Mouse (Mus musculus): Measurements from ENCODE around the gene Endod1. TPM values are rescaled to one million over a fixed set of nuclear protein-coding genes. Genes with fewer than 3 reads are reported as not detected.
A peak's percentile ranks its signal among the peaks of the same experiment; 100 is the strongest.

The Endod1 gene
- total RNA-seq, 1 experiment, result 7.6 TPM

DNA sequence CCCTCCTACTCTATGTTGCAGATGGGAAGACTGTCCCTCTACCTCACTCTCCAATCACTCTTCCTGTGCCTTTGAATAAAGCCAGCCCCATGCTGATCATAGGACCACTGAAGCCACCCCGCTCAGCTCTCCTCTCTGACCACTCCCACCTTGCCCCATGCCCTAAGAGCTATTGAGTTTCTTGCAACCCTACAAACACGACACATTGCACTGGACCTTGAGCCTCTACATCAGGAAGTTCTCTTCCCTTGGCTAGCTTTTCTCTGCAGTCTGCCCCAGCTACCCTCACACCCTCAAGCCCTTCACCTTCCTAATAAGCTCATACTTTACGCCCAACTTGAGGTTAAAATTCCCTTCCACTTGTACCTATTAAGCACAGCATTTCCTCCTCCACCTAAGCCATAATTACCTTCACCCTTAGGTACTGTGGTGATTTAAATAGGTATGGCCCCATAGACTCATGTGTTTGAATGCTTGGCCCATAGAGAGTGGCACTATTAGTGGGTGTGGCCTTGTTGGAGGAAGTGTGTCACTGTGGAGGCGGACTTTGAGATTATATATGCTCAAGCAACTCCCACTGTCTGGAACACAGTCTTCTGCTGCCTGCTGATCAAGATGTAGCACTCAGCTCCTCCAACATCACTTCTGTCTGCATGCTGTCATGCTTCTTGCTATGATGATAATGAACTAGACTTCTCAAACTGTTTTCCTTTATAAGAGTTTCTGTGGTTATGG is 2.0 kb upstream of the Endod1 start:
- TF ChIP-seq CHD2 (IDR thresholded peaks at IDR 0.05; ENCODE audit: low read depth, low read length) (no peak), ZC3H11A (IDR thresholded peaks at IDR 0.05; ENCODE audit: borderline replicate concordance, low read depth, low read length) (no peak), MAFK (IDR thresholded peaks at IDR 0.05; ENCODE audit: insufficient read depth, low read depth, low read length) (no peak), ZNF384 (IDR thresholded peaks at IDR 0.05; ENCODE audit: low read depth, low read length) (no peak)
- Histone ChIP-seq H3K4me3 (ENCODE audit: insufficient read depth in 1 of 2, low read depth in 1 of 2, low read length in 2 of 2, poor library complexity in 1 of 2, severe bottlenecking in 1 of 2) (no peak overlapping the region), H3K9ac (ENCODE audit: insufficient read depth, low read depth, low read length, poor library complexity, severe bottlenecking) (no peak overlapping the region), H3K36me3 (ENCODE audit: control insufficient read depth, insufficient read depth, low read length, poor library complexity, severe bottlenecking) (peaks cover 2% of the 10 kb centered on the region; the same call in 1 of the 2 replicates), H3K4me1 (ENCODE audit: control insufficient read depth in 2 of 2, insufficient read depth in 2 of 2, low read length in 2 of 2, poor library complexity in 1 of 2) (peaks cover 2 to 10% of the 10 kb centered on the region in 2 experiments; a peak in 2 of 4 replicates), H3K9me3 (ENCODE audit: control insufficient read depth, insufficient read depth, low read depth, low read length) (no peaks in the 10 kb centered on the region), H3K27ac (ENCODE audit: insufficient read depth, low read depth, low read length, poor library complexity, severe bottlenecking) (no peak overlapping the region)
- DNase-seq (ENCODE audit: low read depth, low spot score), result no peak
- in situ Hi-C loops (cut with MboI; ENCODE audit: low sequenced_read_pairs in 2 of 2, unreplicated experiment in 2 of 2), result no loop called here

DNA sequence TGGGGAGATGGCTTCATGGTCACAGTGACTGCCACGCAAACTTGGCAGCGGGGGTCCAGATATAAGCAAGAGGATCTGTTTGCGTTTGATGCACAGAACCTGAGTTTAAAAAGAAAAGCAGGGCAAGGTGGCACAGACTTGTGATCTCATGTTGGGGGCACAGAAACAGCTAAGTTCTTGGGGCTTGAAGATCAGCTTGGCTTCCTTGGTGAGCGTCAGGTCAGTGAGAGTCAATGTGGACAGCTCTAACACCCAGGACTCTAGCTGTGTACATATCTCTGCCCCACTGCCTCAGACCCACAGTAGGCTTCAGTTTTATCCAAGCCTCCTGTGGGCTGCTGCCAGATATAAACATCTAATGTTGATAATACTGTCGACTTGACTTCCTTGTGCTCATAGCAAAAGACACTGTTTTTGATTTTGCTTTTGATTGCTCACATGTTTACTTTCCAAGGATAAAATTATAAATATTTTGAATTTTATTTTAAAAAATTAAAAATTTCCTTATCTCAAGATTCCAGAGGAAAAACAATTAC is 1.0 kb upstream of the Endod1 start:
- peaks cover 2% of the 10 kb centered on the region; the same call in 1 of the 2 replicates for H3K36me3 ChIP-seq (ENCODE audit: control insufficient read depth, insufficient read depth, low read length, poor library complexity, severe bottlenecking)
- in situ Hi-C loops (cut with MboI; ENCODE audit: low sequenced_read_pairs in 2 of 2, unreplicated experiment in 2 of 2), result no loop called here
- TF ChIP-seq CHD2 (IDR thresholded peaks at IDR 0.05; ENCODE audit: low read depth, low read length) (no peak), HCFC1 (IDR thresholded peaks at IDR 0.05; ENCODE audit: borderline replicate concordance, insufficient read depth, low read length) (no peak), ZC3H11A (IDR thresholded peaks at IDR 0.05; ENCODE audit: borderline replicate concordance, low read depth, low read length) (no peak), MAFK (IDR thresholded peaks at IDR 0.05; ENCODE audit: insufficient read depth, low read depth, low read length) (no peak), ZNF384 (IDR thresholded peaks at IDR 0.05; ENCODE audit: low read depth, low read length) (no peak)
- H3K9me3 ChIP-seq (ENCODE audit: control insufficient read depth, insufficient read depth, low read depth, low read length), result no peaks in the 10 kb centered on the region
- no peak overlapping the region for H3K27ac ChIP-seq (ENCODE audit: insufficient read depth, low read depth, low read length, poor library complexity, severe bottlenecking)
- no peak for DNase-seq (ENCODE audit: low read depth, low spot score)
- no peak overlapping the region for H3K4me3 ChIP-seq (ENCODE audit: insufficient read depth in 1 of 2, low read depth in 1 of 2, low read length in 2 of 2, poor library complexity in 1 of 2, severe bottlenecking in 1 of 2)
- H3K9ac ChIP-seq (ENCODE audit: insufficient read depth, low read depth, low read length, poor library complexity, severe bottlenecking), result no peak overlapping the region
- H3K4me1 ChIP-seq (ENCODE audit: control insufficient read depth in 2 of 2, insufficient read depth in 2 of 2, low read length in 2 of 2, poor library complexity in 1 of 2), result peaks cover 2 to 10% of the 10 kb centered on the region in 2 experiments; a peak in 2 of 4 replicates

- in situ Hi-C loops (cut with MboI; ENCODE audit: low sequenced_read_pairs in 2 of 2, unreplicated experiment in 2 of 2), result no loop called here
- Histone ChIP-seq H3K4me3 (ENCODE audit: insufficient read depth in 1 of 2, low read depth in 1 of 2, low read length in 2 of 2, poor library complexity in 1 of 2, severe bottlenecking in 1 of 2) (peak overlapping the region; percentile 73 to 78), H3K27ac (ENCODE audit: insufficient read depth, low read depth, low read length, poor library complexity, severe bottlenecking) (no peak overlapping the region)
Measured at GRCm38 (mm10) chr9:14380386-14381285, 671 bp downstream of the Endod1 start.

DNA sequence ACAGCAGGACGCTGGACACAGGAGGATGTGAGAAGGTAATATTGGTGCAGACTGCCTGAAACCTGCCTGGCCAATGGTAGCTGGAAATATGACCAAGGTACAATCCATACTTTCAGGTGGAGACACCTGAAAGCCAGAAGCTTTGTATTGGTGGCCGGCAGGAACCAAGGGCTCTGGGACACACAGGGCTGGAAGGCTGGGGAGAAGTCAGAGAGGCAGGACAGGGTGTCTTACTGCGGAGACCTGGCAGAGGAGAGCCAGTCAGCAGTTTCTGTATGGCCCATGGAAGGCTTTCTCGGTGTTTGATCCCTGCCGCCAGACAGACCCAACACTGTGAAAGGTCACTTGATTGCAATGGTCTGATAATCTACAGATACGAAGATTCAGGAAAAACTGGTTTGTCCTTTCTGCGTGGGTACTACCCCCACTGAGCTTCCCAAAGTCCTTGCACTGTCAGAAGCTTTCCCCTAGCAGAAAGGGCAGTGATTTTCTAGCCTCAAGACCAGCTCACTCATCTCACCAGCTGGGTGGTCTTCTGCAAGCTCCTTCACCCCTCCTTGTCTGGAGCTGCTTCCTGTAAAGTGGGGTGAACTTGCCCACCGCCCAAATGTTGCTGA is 1.4 kb downstream of the Endod1 start:
- in situ Hi-C loops (cut with MboI; ENCODE audit: low sequenced_read_pairs in 2 of 2, unreplicated experiment in 2 of 2), result no loop called here

More at GRCm38 (mm10) chr9:14380386-14381285, 671 bp downstream of the Endod1 start:
- no peak for TF ChIP-seq CHD2 (IDR thresholded peaks at IDR 0.05; ENCODE audit: low read depth, low read length)
- no peak for TF ChIP-seq ZC3H11A (IDR thresholded peaks at IDR 0.05; ENCODE audit: borderline replicate concordance, low read depth, low read length)
- no peak for TF ChIP-seq MAFK (IDR thresholded peaks at IDR 0.05; ENCODE audit: insufficient read depth, low read depth, low read length)
- no peak for TF ChIP-seq ZNF384 (IDR thresholded peaks at IDR 0.05; ENCODE audit: low read depth, low read length)
- no peak for TF ChIP-seq HCFC1 (IDR thresholded peaks at IDR 0.05; ENCODE audit: borderline replicate concordance, insufficient read depth, low read length)
- Histone ChIP-seq H3K4me1 (ENCODE audit: control insufficient read depth in 2 of 2, insufficient read depth in 2 of 2, low read length in 2 of 2, poor library complexity in 1 of 2) (peaks cover 2 to 10% of the 10 kb centered on the region in 2 experiments; a peak in 2 of 4 replicates), H3K9ac (ENCODE audit: insufficient read depth, low read depth, low read length, poor library complexity, severe bottlenecking) (peak overlapping the region; percentile 75), H3K9me3 (ENCODE audit: control insufficient read depth, insufficient read depth, low read depth, low read length) (no peaks in the 10 kb centered on the region), H3K36me3 (ENCODE audit: control insufficient read depth, insufficient read depth, low read length, poor library complexity, severe bottlenecking) (peaks cover 2% of the 10 kb centered on the region; the same call in 1 of the 2 replicates)
- DNase-seq (ENCODE audit: low read depth, low spot score), result peak; percentile 47

More for the DNA sequence above, 1.4 kb downstream of the Endod1 start:
- Histone ChIP-seq H3K9ac (ENCODE audit: insufficient read depth, low read depth, low read length, poor library complexity, severe bottlenecking) (peak overlapping the region; percentile 75), H3K4me1 (ENCODE audit: control insufficient read depth in 2 of 2, insufficient read depth in 2 of 2, low read length in 2 of 2, poor library complexity in 1 of 2) (peaks cover 2 to 10% of the 10 kb centered on the region in 2 experiments; a peak in 2 of 4 replicates), H3K27ac (ENCODE audit: insufficient read depth, low read depth, low read length, poor library complexity, severe bottlenecking) (no peak overlapping the region), H3K4me3 (ENCODE audit: insufficient read depth in 1 of 2, low read depth in 1 of 2, low read length in 2 of 2, poor library complexity in 1 of 2, severe bottlenecking in 1 of 2) (peak overlapping the region; percentile 73 to 78), H3K9me3 (ENCODE audit: control insufficient read depth, insufficient read depth, low read depth, low read length) (no peaks in the 10 kb centered on the region), H3K36me3 (ENCODE audit: control insufficient read depth, insufficient read depth, low read length, poor library complexity, severe bottlenecking) (peaks cover 2% of the 10 kb centered on the region; the same call in 1 of the 2 replicates)
- DNase-seq (ENCODE audit: low read depth, low spot score), result no peak
- TF ChIP-seq CHD2 (IDR thresholded peaks at IDR 0.05; ENCODE audit: low read depth, low read length) (no peak), ZNF384 (IDR thresholded peaks at IDR 0.05; ENCODE audit: low read depth, low read length) (no peak), ZC3H11A (IDR thresholded peaks at IDR 0.05; ENCODE audit: borderline replicate concordance, low read depth, low read length) (no peak), MAFK (IDR thresholded peaks at IDR 0.05; ENCODE audit: insufficient read depth, low read depth, low read length) (no peak), HCFC1 (IDR thresholded peaks at IDR 0.05; ENCODE audit: borderline replicate concordance, insufficient read depth, low read length) (no peak)
